Mouse (Mus musculus): ENCODE results near the gene Mttp.
"Not testable (repeated sequence)": the region's sequence is repeated elsewhere in the genome, so short reads cannot be mapped to it uniquely, and the experiment has no call there.

Mttp gene

DNA sequence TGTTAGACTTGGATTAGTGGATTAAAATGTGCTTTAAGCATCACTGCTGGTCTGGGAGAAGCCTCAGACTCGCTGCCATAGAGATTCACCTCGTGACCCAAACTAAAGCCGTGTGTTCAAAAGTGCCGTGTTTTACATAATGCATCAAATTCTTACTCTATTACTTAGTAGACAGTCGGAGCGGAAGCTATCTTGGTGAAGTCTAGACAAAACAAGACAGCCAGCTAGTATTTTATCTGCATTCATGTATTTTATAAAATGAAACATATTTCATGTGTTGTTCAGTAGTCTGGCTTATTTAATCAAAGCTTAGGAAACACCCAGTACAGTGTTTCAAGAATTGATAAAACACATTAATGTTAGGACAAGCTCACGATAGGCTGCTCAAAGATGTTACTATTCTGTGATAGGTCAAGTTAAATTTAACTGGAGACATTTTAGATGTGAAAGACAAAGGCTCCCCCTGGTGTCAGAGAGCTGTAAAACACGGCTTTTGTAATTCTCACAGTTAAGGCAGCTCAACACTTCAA lies at the start of gene Mttp:
TSS of gene Mttp (minus strand) at position 327 of the 530 bp plus-strand sequence.
- peak in 1 of 2 experiments; percentile 85 for DNase-seq

DNA sequence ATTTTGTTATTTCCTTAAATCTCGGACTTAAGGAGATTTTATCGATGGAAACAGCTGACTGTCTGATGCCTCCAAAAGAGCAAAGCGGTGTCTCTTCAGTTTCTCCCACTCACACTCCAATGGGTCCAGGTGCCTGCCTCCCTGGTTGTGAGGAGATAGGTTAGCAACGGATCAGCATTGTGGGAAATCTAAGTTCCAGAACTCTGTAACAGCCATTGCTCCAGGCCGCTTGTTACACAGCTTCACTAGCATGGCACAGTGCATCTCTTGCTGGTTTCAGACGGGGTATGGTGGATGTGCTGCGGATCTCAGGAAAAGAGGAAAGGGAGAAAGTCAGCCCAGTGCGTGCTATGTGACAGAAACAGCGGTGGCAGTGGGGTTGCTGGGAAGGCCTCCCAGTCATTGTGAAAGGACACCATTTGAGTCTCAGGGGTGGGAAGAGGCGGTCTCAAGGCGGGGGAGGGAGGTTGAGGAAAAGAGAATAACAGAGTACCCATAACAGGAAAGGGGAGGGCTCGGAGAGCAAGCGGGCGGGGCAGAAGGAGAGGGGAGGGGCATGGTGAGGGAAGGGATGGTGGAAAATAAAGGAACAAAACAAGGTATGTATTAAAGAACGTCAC lies 49.0 kb upstream of the Mttp start, which contains the start of gene 4930579F01Rik:
TSS of gene 4930579F01Rik (minus strand) at position 143 of the 620 bp plus-strand sequence.
- DNase-seq = no peak

DNA sequence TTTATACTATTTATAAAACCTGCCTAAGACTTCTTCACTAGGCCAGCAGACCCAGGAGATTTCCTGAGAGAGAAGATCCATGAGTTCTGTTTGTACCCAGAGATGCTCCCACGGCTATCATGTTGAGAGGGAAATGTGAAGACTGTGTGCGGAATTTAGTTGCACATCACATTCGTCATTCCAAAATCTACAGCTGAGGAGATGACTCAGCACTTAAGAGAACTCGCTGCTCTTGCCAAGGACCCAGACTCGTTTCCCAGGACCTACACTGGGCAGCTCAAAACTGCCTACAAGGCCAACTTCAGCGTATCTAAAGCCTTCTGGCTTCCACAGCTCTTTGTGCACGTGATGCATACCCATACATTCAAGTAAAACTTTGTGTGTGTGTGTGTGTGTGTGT lies 47.5 kb upstream of the Mttp start:
- no peak for DNase-seq

DNA sequence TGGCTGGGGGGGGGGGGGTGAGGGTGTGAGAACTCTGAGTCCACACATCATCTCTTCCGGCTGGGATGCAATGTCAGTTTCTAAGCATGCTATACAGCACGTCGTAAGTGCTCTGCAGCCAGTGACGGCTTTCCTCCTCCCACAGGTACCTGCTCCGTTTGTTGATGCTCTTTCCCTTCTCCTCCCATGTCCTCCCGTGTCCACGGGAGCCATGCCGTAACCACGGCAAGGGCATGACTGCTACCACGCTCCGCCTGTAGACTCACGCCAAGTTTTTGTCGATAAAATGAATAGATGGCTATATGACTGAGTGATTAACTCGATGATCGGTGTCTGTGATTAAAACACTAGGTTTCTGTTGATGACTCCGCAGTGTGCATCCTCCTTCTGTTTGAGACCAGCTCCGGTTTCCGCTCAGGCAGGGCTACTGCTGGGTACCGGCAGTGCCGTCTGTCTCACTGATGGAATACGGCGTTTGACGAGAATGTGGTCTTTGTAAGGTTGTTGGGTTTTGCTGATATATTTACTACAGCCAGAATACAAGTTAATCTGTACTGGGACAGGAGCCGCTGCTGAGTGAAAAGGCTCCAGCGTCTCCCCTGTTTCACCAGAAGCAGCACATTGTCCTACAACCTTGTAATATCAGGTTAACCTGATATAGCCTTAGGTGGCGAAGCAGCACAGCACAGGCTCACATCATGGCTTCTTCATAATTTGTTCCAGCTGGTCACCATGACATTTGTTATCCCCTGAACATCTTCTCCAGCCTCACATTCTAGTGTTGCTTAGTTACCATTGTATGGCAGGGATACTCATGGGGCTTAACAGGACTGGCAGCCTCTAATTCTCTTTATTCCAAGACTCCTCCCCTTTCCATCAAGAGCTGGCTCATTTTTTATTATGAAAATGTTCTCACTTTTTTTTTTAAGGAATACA lies 41.5 kb upstream of the Mttp start:
- DNase-seq = no peak

DNA sequence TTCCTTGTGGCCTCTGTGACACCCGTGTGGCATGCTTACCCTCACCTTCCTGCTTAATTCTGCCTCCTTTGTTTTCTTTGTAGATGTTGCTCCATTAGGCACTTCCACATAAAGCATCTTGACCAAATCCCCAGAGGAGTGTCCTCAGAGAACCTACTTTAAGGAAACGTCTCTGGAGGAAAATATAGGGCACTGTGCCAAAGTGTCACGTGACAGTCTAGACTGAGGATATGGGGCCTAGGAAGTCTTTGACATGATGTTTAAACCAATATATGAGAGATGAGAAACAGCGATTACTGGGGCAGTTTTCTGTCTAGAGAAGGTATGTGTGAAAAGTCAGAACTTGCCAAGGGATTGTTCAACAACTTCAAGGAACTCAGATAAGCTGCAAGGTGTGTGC lies 40.5 kb upstream of the Mttp start:
- DNase-seq = peak in 1 of 2 experiments; percentile 41

DNA sequence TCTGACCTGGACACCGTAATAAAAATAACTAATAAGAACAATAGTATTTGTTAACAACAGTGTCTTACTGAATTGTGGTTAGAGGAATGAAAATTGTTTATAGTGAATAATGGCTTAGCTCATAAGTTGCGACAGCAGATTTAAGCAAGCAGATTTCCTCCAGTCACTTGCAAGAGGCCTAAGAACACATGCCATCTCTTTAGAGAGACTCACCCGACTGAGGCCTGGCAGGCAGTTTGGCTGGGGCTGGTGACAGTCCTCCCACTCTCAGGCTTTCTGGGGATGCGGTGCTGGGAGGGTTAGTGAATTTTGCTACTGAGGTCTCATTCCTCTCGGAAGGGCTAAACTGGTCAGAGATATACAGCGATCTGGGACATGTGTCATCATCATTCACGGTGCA lies 38.6 kb upstream of the Mttp start:
- no peak for DNase-seq

DNA sequence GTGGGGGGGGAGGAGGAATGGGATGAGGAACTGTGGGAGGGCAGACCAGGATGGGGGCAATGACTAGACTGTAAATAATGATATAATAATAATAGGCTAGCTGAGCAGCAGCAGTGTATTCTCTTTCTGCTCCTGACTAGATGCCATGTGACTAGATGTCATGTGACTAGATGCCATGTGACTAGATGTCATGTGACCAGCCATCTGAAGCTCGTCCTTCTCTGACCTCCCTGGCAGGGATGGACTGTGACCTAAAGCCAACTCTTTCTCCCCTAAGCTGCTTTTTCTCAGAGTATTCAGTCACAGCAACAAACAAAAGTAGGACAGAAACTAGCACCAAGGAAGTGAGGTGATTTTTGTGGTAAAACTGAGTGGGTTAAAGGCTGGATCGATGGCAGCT lies 37.3 kb upstream of the Mttp start:
- DNase-seq = no peak

DNA sequence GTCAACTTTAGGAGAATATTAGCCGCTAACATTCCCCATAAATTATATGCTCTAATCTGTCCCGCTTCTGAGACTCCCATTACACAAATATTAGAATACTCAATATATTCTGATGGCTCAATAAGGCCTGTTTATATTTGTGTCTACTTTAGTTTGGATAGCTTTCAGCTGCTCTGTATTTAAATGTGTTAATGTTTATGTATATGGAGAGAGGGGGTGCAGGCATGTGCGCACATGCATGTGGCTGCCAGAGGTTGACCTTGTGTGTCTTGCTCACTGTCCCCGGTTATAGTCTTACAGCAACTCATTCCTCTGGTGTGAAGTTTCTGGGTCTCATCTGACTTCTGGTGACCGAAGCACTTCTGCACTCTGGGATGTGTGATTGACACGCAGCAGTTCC lies 30.8 kb upstream of the Mttp start:
- DNase-seq = no peak

DNA sequence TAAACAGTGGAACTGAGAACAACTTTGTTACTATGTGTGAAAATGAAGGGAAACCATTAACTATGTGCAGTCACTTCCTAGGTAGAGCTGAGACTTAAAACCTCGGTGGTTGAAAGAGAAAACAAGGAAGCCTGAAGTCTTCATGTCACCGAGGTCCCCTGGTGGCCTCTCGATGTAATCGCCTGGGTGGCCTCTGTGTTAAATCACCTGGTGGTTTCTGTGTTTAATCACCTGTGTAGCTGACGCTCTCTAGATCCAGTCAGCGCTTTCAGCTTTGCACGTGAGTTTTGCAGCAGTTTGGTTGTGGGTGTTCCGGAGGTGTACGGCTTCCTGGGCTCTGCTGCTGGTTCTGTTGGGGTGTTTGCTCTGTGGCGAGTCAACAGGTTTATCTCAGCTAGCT lies 28.5 kb upstream of the Mttp start:
- DNase-seq = no peak

DNA sequence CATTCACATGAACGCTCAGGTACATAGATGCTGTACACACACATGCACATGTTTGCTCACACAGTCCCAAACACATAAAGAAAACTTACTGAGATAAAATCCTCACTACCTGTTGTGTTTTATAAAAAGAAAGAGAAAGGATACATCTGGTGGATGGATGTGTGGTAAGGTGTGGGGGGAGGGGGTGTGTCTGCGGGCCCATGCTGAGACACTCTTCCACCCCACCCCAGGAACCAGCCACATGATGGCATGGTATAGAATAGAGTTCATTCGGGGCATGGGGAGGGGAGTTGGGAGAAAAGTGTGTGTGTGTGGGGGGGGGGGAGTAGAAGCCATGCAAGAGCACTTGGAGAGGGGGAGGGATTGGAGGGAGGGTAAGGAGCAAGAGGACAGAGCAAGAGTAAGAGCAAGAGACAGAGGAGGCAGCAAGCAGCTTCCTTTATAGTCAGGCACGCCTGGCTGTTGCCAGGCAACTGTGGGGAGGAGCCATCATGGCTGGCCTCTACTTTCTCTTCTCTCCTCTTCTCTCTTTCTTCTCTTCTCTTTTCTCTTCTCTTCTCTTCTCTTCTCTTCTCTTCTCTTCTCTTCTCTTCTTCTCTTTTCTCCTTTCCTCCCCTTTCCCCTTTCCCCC lies 17.9 kb upstream of the Mttp start:
- no peak for DNase-seq

DNA sequence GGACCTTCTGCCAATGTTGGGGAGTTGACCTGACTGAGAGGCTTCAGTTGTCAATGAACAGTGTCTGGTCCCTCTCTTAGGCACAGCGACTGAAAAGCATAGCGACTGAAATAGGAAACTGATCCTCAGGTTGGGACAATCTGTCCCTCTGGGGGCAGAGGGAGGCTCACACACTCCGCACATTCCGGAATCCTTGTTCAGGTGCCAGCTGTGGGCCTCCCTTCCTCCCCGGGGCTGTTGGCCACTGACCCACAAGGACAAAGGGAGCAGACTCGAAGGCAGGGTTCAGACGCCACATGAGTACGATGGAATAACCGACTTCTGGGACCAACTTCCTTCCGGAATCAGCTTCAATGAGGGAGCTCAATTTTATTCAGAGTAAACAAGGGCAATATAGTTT lies 16.9 kb upstream of the Mttp start:
- no peak for DNase-seq

DNA sequence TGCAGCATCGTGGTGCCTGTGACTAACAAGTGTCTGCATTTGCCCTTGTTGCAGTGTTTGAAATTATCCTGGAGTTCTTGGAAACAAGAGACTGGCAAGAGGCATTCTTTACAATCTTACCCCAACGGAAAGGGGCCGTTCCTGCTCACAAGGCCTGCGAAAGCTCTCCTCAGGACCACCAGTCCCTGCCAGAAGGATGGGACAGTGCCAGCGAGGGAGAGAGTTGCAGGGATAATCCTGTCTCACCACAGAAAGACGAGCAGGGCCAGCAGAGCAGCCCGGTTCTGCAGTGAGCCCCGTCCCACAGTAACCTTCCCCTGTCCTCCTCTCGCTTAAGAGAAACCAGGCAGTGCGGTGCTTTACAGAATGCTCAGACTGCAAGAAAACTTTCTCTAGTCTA lies 11.9 kb upstream of the Mttp start:
- no peak for DNase-seq

DNA sequence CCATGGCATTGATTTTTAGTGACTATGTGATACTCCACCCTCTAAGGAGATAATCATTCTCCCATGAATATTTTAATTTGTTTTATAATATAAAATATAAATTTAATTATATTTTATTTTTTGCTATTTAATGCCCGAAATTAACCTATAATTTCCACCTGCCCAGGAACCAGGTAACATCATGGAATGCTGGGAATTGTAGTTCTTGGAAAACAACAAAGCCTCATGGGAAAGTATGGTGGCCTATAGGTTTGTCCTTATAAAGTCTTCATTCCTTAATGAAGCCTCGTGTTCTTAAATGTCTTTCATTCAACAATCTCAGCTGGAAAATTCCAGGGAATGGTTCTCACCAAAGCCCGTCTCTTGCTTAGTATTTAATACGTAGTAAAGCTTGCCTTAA lies 10.3 kb upstream of the Mttp start:
- DNase-seq = no peak

DNA sequence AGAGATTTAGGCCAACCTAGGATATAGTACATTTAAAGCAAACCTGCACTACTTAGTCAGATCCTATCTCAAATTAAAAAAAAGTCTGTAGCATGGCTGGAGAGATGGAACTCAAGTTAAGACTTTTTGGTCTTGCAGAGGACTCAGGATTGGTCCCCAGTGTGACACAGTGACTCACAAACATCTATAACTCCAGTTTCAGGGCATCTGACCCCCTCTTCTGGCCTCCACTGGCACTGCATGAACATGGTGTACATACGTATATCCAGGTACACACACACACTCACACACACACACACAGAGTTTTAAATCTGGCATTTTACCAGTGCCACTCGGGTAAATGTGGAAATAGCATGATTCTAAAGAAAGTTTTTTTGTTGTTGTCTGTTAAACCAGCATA lies 4.0 kb upstream of the Mttp start:
- DNase-seq = no peak

DNA sequence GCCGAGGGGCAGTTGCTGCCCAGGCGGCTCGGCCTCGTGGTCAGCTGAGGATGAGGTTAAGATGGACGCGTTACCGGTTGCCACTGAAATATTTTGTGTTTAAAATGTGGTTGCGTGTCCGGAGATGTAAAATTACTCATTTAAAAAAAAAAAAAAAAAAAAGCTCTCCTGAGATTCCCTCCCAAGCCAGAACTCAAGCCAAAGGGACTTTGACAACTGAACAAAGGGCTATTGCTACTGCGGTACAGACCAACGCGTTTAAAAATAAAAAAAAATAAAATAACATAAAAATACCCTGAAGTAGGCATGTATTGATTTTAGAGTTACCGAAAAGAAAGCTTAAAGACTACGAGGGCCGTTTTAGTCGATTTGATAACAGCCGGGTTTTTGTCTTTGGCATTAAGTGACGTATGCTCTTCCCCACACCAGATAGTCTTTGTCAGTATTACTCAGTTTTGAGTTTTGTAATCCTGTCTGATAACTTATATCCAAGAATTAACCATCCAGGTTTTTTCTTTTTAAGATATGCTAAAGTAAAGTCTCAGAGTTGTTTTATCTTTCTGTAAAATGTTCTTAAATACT lies 617 bp downstream of the Mttp start:
- no peak for DNase-seq

DNA sequence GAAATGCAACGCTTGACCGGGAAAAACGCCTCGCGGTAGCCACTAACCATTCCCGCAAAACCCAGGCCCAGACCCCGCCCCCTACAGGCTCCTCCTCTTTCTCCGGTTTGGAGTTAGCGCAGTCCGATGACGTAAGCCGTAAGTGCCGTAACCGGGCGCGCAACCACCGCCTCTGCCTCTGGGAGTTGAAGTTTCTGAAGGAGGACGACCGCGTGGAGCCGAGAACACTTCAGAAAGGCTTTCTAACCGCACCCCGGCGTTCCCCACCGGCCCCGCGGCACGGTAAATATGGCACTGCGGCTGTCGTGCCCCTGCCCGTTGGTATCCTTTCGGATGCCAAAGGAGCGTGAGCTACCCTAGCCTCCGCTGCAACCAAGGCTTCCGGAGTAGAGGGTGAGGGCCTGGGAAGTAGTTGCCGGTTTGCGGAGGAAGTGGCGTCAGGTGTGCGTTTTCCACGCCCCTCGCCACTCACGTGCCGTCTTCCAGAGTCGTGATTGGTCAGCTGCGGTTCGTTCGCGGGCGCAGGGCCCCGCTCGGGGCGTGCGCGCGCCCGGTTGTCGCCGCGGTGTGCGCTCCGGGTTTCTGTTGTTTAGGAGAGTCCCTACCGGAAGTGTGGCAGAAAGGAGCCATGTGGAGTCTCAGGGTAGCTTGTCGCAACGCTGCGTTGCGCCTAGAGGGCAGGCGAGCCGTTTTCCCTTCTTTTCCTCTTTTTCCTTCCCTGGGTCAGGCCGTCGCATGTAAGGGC lies 1.3 kb downstream of the Mttp start, which contains the start of gene Trmt10a:
TSS of gene Trmt10a (plus strand) at position 134 of the 745 bp plus-strand sequence.
- peak; percentile 98 for DNase-seq

DNA sequence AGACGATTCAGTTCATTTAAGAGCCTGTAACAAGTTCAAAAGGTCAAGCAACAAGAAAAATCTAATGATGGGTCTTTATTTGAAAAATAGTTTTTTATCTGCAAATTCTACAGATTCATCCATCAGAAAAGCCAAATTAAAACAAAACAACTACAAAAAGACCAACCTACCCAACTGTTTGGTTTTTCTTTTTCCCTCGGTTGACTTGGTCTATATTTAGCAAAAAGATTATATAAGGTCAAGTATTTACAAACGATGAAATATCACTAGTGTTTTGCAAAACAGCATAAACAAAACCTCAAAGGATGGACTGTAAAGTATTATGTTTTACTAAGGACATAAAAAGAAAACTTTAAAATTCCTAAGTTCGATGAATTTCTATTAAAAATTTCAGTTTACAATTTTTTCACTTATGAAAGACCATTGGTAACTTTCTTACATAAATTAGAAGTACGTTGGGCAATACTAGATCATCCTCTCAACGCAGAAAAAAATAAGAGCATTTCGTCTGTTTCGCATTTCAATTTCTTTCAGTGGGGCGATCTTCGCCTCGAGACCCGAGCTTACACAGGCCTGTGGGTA lies 1.9 kb downstream of the Mttp start:
- DNase-seq = no peak

DNA sequence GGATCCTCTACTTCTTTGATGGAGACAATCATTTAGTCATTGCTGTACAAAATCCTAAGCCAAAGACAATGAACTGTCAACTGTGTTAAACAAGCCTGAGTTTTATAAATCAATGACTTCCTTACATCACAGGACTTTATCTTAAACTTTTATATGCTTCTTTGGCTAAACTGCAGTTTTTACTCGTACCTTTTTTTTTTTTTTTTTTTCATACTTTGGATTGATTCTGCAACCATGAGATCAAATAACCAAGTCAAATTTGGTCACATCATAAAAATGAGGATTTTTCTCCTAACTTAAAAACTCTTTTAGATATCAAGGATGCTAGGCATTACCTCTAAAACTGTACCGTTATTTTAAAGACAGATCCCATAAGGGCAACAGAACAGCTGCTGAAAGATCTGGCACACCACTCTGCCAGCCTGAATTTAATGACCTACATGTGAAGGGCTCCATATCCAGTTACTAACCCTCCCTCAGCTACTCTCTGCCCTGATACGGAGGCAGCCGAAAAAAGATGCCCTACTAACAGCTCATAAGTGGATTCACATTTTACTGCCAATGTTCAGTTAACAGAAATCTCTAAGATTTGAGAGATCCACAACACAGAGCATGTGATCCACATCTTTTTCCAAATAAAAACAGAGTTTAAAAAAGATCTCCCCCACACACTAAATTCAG lies 2.6 kb downstream of the Mttp start:
- no peak for DNase-seq

DNA sequence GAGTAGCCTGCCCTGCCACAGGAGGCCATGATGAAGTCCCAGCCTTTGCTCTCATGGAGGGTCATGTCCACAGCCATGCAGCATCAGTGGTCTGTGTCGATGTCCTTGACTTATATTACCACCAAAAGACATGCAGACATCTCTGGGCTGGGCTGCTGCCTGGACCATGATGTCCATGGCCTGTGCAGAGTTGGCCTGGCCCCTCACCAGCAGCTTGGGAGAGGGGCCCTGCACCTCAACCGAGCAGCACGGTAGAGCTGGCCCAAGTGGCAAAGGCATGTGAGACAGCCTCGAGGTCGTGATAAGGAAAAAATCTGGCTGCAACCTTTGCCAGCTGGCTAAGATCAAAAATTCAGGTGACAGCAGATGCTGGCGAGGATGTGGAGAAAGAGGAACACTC lies 5.1 kb downstream of the Mttp start:
- DNase-seq = no peak

DNA sequence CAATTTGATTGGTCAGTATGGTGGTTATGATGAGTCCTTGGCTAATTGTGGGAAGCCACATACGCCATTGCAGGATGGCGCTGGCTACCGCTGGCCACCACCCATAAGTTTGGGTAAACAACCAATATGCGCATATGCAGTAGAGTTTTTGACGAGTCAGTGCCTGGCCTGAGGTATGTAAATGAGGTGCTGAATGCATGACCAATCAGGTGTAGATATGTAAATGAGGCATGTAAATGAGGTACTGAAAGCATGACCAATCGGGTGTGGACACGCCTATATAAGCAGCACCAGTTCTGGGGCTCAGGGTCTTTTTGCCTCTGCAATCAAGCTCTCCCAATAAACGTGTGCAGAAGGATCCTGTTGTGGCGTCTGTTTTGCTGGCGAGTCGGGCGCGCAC lies 6.6 kb downstream of the Mttp start:
- DNase-seq = not testable (repeated sequence)

DNA sequence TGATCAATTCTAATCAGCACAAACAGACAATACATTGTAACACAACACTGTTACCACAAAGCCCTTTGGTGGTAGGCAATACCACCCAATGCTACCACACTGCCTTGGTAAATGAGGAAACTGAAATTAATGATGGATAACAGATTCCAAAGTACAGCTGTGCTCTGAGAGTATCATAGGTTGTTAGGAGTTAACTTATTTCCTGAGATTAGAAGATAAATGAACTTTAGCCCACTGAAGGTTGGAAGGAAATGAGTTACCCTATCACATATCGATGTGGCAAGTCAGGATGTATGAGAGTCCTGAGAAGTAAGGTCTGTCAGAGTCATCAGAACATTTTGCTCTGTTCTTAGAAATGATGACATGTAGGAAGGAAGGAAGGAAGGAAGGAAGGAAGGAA lies 10.2 kb downstream of the Mttp start:
- no peak for DNase-seq

Measured in lung, postnatal 4 days (tissue).